Mouse (Mus musculus): ENCODE results near the gene Tcaim.
"Not testable (repeated sequence)": the region's sequence is repeated elsewhere in the genome, so short reads cannot be mapped to it uniquely, and the experiment has no call there.

The Tcaim gene

GRCm38 (mm10) chr9:122855141-122855540 is 49.8 kb downstream of the Tcaim start:
- not testable (repeated sequence) for DNase-seq

GRCm38 (mm10) chr9:122855617-122856016 is 50.3 kb downstream of the Tcaim start:
- no peak for DNase-seq

- no peak for DNase-seq
Measured at GRCm38 (mm10) chr9:122856716-122857115, 51.4 kb downstream of the Tcaim start.

- DNase-seq = no peak
Measured at GRCm38 (mm10) chr9:122860752-122861151, 55.4 kb downstream of the Tcaim start.

- DNase-seq = no peak
Measured at GRCm38 (mm10) chr9:122863731-122864130, 58.4 kb downstream of the Tcaim start.

- DNase-seq = no peak
Measured at GRCm38 (mm10) chr9:122864848-122865247, 59.5 kb downstream of the Tcaim start.

- peak; percentile 80 to 87 for DNase-seq
Measured at GRCm38 (mm10) chr9:122865697-122866166, 60.4 kb downstream of the Tcaim start, which contains the start of gene Zfp445. Gene Zfp445 (minus strand): TSS chr9:122866006.

- no peak for DNase-seq
Measured at GRCm38 (mm10) chr9:122866192-122866591, 60.9 kb downstream of the Tcaim start.

GRCm38 (mm10) chr9:122872595-122872994 is 67.3 kb downstream of the Tcaim start:
- no peak for DNase-seq

- DNase-seq = no peak
Measured at GRCm38 (mm10) chr9:122874653-122875052, 69.3 kb downstream of the Tcaim start.

- no peak for DNase-seq
Measured at GRCm38 (mm10) chr9:122875145-122875544, 69.8 kb downstream of the Tcaim start.

- DNase-seq = no peak
Measured at GRCm38 (mm10) chr9:122885385-122885784, 80.0 kb downstream of the Tcaim start, which contains the start of gene Zkscan7. Gene Zkscan7 (plus strand): TSS chr9:122885685.
